Mouse (Mus musculus) forebrain, embryonic 12.5 days (tissue): Measurements from ENCODE around the gene Atrn. TPM values are rescaled to one million over a fixed set of nuclear protein-coding genes. Genes with fewer than 3 reads are reported as not detected.

Source experiments
- ATAC-seq: fragments of 200-750 bp; cut with Nextera tagmentation; 2 replicates; pipeline ENCODE4 v1.8.0; 2017; ENCODE audit warnings: moderate TSS enrichment; ENCODE audit not compliant: low FRiP score
- H3K27ac ChIP-seq: fragments of 300-500 bp; sonication (generic); 2 replicates; pipeline ENCODE4 v1.5.1; 2016; ENCODE audit warnings: mild to moderate bottlenecking
- H3K27me3 ChIP-seq: fragments of 300-500 bp; sonication (generic); 2 replicates; pipeline ENCODE4 v1.6.1; 2016; ENCODE audit warnings: mild to moderate bottlenecking
- H3K36me3 ChIP-seq: fragments of 300-500 bp; sonication (generic); replicated peaks from 2 replicates; pipeline ENCODE4 v1.6.1; 2016; ENCODE audit warnings: mild to moderate bottlenecking
- H3K4me1 ChIP-seq: fragments of 300-500 bp; sonication (generic); 2 replicates; pipeline ENCODE4 v1.6.1; 2016
- H3K4me2 ChIP-seq: fragments of 300-500 bp; sonication (generic); 2 replicates; pipeline ENCODE4 v1.6.1; 2016; ENCODE audit warnings: mild to moderate bottlenecking, moderate library complexity
- H3K4me3 ChIP-seq: fragments of 300-500 bp; sonication (generic); replicated peaks from 2 replicates; pipeline ENCODE4 v1.5.1; 2016; ENCODE audit warnings: mild to moderate bottlenecking
- H3K9ac ChIP-seq: fragments of 300-500 bp; sonication (generic); 2 replicates; pipeline ENCODE4 v1.6.1; 2016; ENCODE audit warnings: mild to moderate bottlenecking
- H3K9me3 ChIP-seq: fragments of 300-500 bp; sonication (generic); 2 replicates; pipeline ENCODE4 v1.6.1; 2016
- WGBS: fragments of 180-500 bp; shearing (Covaris S2); methylation state at CpG from one replicate; pipeline ENCODE4 v1.1.7; 2016; 5-methylcytosine and 5-hydroxymethylcytosine counted together
- polyA plus RNA-seq: library from polyadenylated mRNA; unstranded; fragments of >200 nt; fragmentation: Nextera tagmentation; extraction: Ambion mirVana; gene quantifications from 2 replicates; pipeline ENCODE4 v1.2.1, GENCODE M21; 2016

Atrn gene
- polyA plus RNA-seq, 1 experiment from 2014 or later = 11.9 TPM

- Histone ChIP-seq H3K4me3 (no peak overlapping the region), H3K4me2 (no peak overlapping the region), H3K27ac (no peak overlapping the region), H3K27me3 (no peaks in the 10 kb centered on the region), H3K9me3 (no peaks in the 10 kb centered on the region), H3K4me1 (no peaks in the 10 kb centered on the region), H3K36me3 (no peaks in the 10 kb centered on the region), H3K9ac (no peak overlapping the region)
- WGBS = 51% methylated on average over 3 of the region's 3 CpGs
- no peak for ATAC-seq
Observed at GRCm38 (mm10) chr2:130916521-130917147, 10.3 kb downstream of the Atrn start.

- Histone ChIP-seq H3K4me2 (no peak overlapping the region), H3K9ac (no peak overlapping the region), H3K4me3 (no peak overlapping the region), H3K27ac (no peak overlapping the region), H3K9me3 (no peaks in the 10 kb centered on the region), H3K27me3 (no peaks in the 10 kb centered on the region), H3K36me3 (no peaks in the 10 kb centered on the region), H3K4me1 (no peaks in the 10 kb centered on the region)
- 86% methylated on average over 1 of the region's 1 CpGs for WGBS
- ATAC-seq = no peak
Observed at GRCm38 (mm10) chr2:130917686-130918085, 11.4 kb downstream of the Atrn start.

- no peak for ATAC-seq
Observed at GRCm38 (mm10) chr2:130919062-130919593, 12.8 kb downstream of the Atrn start.

GRCm38 (mm10) chr2:130924950-130925349 is 18.7 kb downstream of the Atrn start:
- no peaks in the 10 kb centered on the region for H3K9me3 ChIP-seq
- no peak overlapping the region for H3K9ac ChIP-seq
- H3K27me3 ChIP-seq = no peaks in the 10 kb centered on the region
- no peak overlapping the region for H3K4me3 ChIP-seq
- ATAC-seq = no peak
- no peaks in the 10 kb centered on the region for H3K36me3 ChIP-seq
- 85% methylated on average over 2 of the region's 2 CpGs for WGBS
- no peak overlapping the region for H3K27ac ChIP-seq
- H3K4me1 ChIP-seq = no peaks in the 10 kb centered on the region
- H3K4me2 ChIP-seq = no peak overlapping the region

More at GRCm38 (mm10) chr2:130919062-130919593, 12.8 kb downstream of the Atrn start:
- H3K36me3 ChIP-seq = no peaks in the 10 kb centered on the region
- no peaks in the 10 kb centered on the region for H3K9me3 ChIP-seq
- no peak overlapping the region for H3K9ac ChIP-seq
- WGBS = 84% methylated on average over 5 of the region's 5 CpGs
- no peak overlapping the region for H3K4me3 ChIP-seq
- H3K27ac ChIP-seq = no peak overlapping the region
- H3K4me1 ChIP-seq = no peaks in the 10 kb centered on the region
- H3K27me3 ChIP-seq = no peaks in the 10 kb centered on the region
- H3K4me2 ChIP-seq = no peak overlapping the region

GRCm38 (mm10) chr2:130928031-130928430 is 21.7 kb downstream of the Atrn start:
- Histone ChIP-seq H3K27ac (no peak overlapping the region), H3K4me1 (no peaks in the 10 kb centered on the region), H3K36me3 (no peaks in the 10 kb centered on the region), H3K4me2 (no peak overlapping the region), H3K4me3 (no peak overlapping the region), H3K27me3 (no peaks in the 10 kb centered on the region), H3K9me3 (no peaks in the 10 kb centered on the region), H3K9ac (no peak overlapping the region)
- WGBS = 88% methylated on average over 4 of the region's 4 CpGs
- no peak for ATAC-seq

GRCm38 (mm10) chr2:130928530-130928929 is 22.2 kb downstream of the Atrn start:
- Histone ChIP-seq H3K9ac (no peak overlapping the region), H3K4me3 (no peak overlapping the region), H3K9me3 (no peaks in the 10 kb centered on the region), H3K27ac (no peak overlapping the region), H3K36me3 (no peaks in the 10 kb centered on the region), H3K4me2 (no peak overlapping the region), H3K27me3 (no peaks in the 10 kb centered on the region), H3K4me1 (no peaks in the 10 kb centered on the region)
- ATAC-seq = no peak

GRCm38 (mm10) chr2:130929994-130930393 is 23.7 kb downstream of the Atrn start:
- ATAC-seq = no peak
- 90% methylated on average over 5 of the region's 5 CpGs for WGBS
- no peaks in the 10 kb centered on the region for H3K36me3 ChIP-seq
- H3K4me1 ChIP-seq = no peaks in the 10 kb centered on the region
- no peak overlapping the region for H3K9ac ChIP-seq
- no peaks in the 10 kb centered on the region for H3K9me3 ChIP-seq
- no peak overlapping the region for H3K4me2 ChIP-seq
- no peaks in the 10 kb centered on the region for H3K27me3 ChIP-seq
- no peak overlapping the region for H3K27ac ChIP-seq
- no peak overlapping the region for H3K4me3 ChIP-seq

GRCm38 (mm10) chr2:130932865-130933264 is 26.6 kb downstream of the Atrn start:
- H3K4me1 ChIP-seq = no peaks in the 10 kb centered on the region
- WGBS = 92% methylated on average over 12 of the region's 12 CpGs
- H3K4me3 ChIP-seq = no peak overlapping the region
- no peak overlapping the region for H3K27ac ChIP-seq
- no peak overlapping the region for H3K4me2 ChIP-seq
- ATAC-seq = no peak
- no peak overlapping the region for H3K9ac ChIP-seq
- 0 out of 2 replicates have a peak, but pooled peaks cover 3% of the 10 kb centered on the region for H3K36me3 ChIP-seq
- H3K27me3 ChIP-seq = no peaks in the 10 kb centered on the region
- no peaks in the 10 kb centered on the region for H3K9me3 ChIP-seq

- Histone ChIP-seq H3K4me2 (no peak overlapping the region), H3K27me3 (no peaks in the 10 kb centered on the region), H3K4me3 (no peak overlapping the region), H3K9me3 (no peaks in the 10 kb centered on the region), H3K4me1 (no peaks in the 10 kb centered on the region), H3K27ac (no peak overlapping the region), H3K9ac (no peak overlapping the region), H3K36me3 (peaks cover 1% of the 10 kb centered on the region; the same call in 1 of the 2 replicates)
- no peak for ATAC-seq
- 89% methylated on average over 2 of the region's 2 CpGs for WGBS
Observed at GRCm38 (mm10) chr2:130949781-130950180, 43.5 kb downstream of the Atrn start.

GRCm38 (mm10) chr2:130950548-130950947 is 44.3 kb downstream of the Atrn start:
- Histone ChIP-seq H3K27me3 (no peaks in the 10 kb centered on the region), H3K9me3 (no peaks in the 10 kb centered on the region), H3K4me2 (no peak overlapping the region), H3K4me1 (no peaks in the 10 kb centered on the region), H3K4me3 (no peak overlapping the region), H3K9ac (no peak overlapping the region), H3K36me3 (peaks cover 2% of the 10 kb centered on the region; the same call in 1 of the 2 replicates), H3K27ac (no peak overlapping the region)
- 5% methylated on average over 1 of the region's 1 CpGs for WGBS
- ATAC-seq = 0 out of 2 replicates have a peak, but pooled peaks have one; percentile 58

GRCm38 (mm10) chr2:130958906-130959305 is 52.6 kb downstream of the Atrn start:
- no peaks in the 10 kb centered on the region for H3K4me1 ChIP-seq
- H3K4me2 ChIP-seq = no peak overlapping the region
- WGBS = 77% methylated on average over 2 of the region's 2 CpGs
- H3K27ac ChIP-seq = no peak overlapping the region
- no peak overlapping the region for H3K4me3 ChIP-seq
- peaks cover 8% of the 10 kb centered on the region; the same call in 1 of the 2 replicates for H3K36me3 ChIP-seq
- ATAC-seq = no peak
- no peaks in the 10 kb centered on the region for H3K9me3 ChIP-seq
- no peaks in the 10 kb centered on the region for H3K27me3 ChIP-seq
- H3K9ac ChIP-seq = no peak overlapping the region

GRCm38 (mm10) chr2:130961851-130962250 is 55.6 kb downstream of the Atrn start:
- H3K4me2 ChIP-seq = no peak overlapping the region
- H3K27ac ChIP-seq = no peak overlapping the region
- H3K4me1 ChIP-seq = no peaks in the 10 kb centered on the region
- H3K36me3 ChIP-seq = peaks cover 6% of the 10 kb centered on the region; the same call in 1 of the 2 replicates
- ATAC-seq = 0 out of 2 replicates have a peak, but pooled peaks have one; percentile 33
- no peaks in the 10 kb centered on the region for H3K9me3 ChIP-seq
- no peak overlapping the region for H3K9ac ChIP-seq
- H3K27me3 ChIP-seq = no peaks in the 10 kb centered on the region
- no peak overlapping the region for H3K4me3 ChIP-seq

GRCm38 (mm10) chr2:130965042-130965441 is 58.7 kb downstream of the Atrn start:
- Histone ChIP-seq H3K27ac (no peak overlapping the region), H3K9ac (no peak overlapping the region), H3K27me3 (no peaks in the 10 kb centered on the region), H3K36me3 (no peaks in the 10 kb centered on the region), H3K4me3 (no peak overlapping the region), H3K4me1 (no peaks in the 10 kb centered on the region), H3K9me3 (no peaks in the 10 kb centered on the region), H3K4me2 (no peak overlapping the region)
- WGBS = 90% methylated on average over 1 of the region's 1 CpGs
- ATAC-seq = no peak
